Mouse (Mus musculus): Measurements from ENCODE around the gene Zfp382. TPM values are rescaled to one million over a fixed set of nuclear protein-coding genes. Genes with fewer than 3 reads are reported as not detected.
A peak's percentile ranks its signal among the peaks of the same experiment; 100 is the strongest.
"Not testable (repeated sequence)": the region's sequence is repeated elsewhere in the genome, so short reads cannot be mapped to it uniquely, and the experiment has no call there.

Zfp382 gene
- polyA plus RNA-seq, 1 experiment from 2014 or later: 13.5 TPM

GRCm38 (mm10) chr7:30093918-30094415, 27.8 kb upstream of the Zfp382 start:
- no peaks in the 10 kb centered on the region for H3K9me3 ChIP-seq (ENCODE audit: control insufficient read depth, low read length)
- H3K4me1 ChIP-seq (ENCODE audit: control insufficient read depth, insufficient read depth, low read length): peaks cover 16% of the 10 kb centered on the region
- peak overlapping the region; percentile 96 for H3K27ac ChIP-seq (ENCODE audit: low read depth, low read length)
- 74% methylated on average over 6 of the region's 6 CpGs for WGBS
- H3K27me3 ChIP-seq (ENCODE audit: control insufficient read depth, insufficient read depth, low read length): no peaks in the 10 kb centered on the region
- H3K4me3 ChIP-seq (ENCODE audit: low read depth, low read length): peak overlapping the region; percentile 59; the same call in 1 of the 2 replicates
- H3K9ac ChIP-seq (replicated peaks; ENCODE audit: low read depth, low read length): no peak overlapping the region
- H3K36me3 ChIP-seq (ENCODE audit: control insufficient read depth, insufficient read depth, low read length): no peaks in the 10 kb centered on the region
- ATAC-seq (ENCODE audit: low read depth): no peak
- H3K4me2 ChIP-seq (ENCODE audit: low read depth, low read length): peak overlapping the region; percentile 77; the same call in 1 of the 2 replicates

- Histone ChIP-seq H3K4me1 (ENCODE audit: control insufficient read depth, insufficient read depth, low read length) (peaks cover 10% of the 10 kb centered on the region; the same call in 1 of the 2 replicates), H3K27me3 (ENCODE audit: control insufficient read depth, insufficient read depth, low read length) (no peaks in the 10 kb centered on the region), H3K36me3 (ENCODE audit: control insufficient read depth, insufficient read depth, low read length) (peaks cover 6% of the 10 kb centered on the region; the same call in 1 of the 2 replicates), H3K9me3 (ENCODE audit: control insufficient read depth, low read length) (no peaks in the 10 kb centered on the region), H3K4me3 (ENCODE audit: low read depth, low read length) (peak within 1 kb of the TSS; percentile 59), H3K27ac (ENCODE audit: low read depth, low read length) (peak within 1 kb of the TSS; percentile 96), H3K9ac (replicated peaks; ENCODE audit: low read depth, low read length) (peak within 1 kb of the TSS; percentile 74), H3K4me2 (ENCODE audit: low read depth, low read length) (peak within 1 kb of the TSS; percentile 77)
- ATAC-seq (ENCODE audit: low read depth): peak; percentile 81
- WGBS: under 1% methylated on average over 26 of the region's 26 CpGs
Measured at GRCm38 (mm10) chr7:30094646-30095429, 26.9 kb upstream of the Zfp382 start, which contains the start of gene Zfp260. Gene Zfp260, plus strand, starts transcription at chr7:30094777.

- H3K36me3 ChIP-seq (ENCODE audit: control insufficient read depth, insufficient read depth, low read length): peaks cover 14% of the 10 kb centered on the region; the same call in 1 of the 2 replicates
- H3K4me1 ChIP-seq (ENCODE audit: control insufficient read depth, insufficient read depth, low read length): peaks cover 10% of the 10 kb centered on the region; the same call in 1 of the 2 replicates
- peak overlapping the region; percentile 59 for H3K4me3 ChIP-seq (ENCODE audit: low read depth, low read length)
- H3K27me3 ChIP-seq (ENCODE audit: control insufficient read depth, insufficient read depth, low read length): no peaks in the 10 kb centered on the region
- H3K4me2 ChIP-seq (ENCODE audit: low read depth, low read length): peak overlapping the region; percentile 77
- no peaks in the 10 kb centered on the region for H3K9me3 ChIP-seq (ENCODE audit: control insufficient read depth, low read length)
- H3K9ac ChIP-seq (replicated peaks; ENCODE audit: low read depth, low read length): peak overlapping the region; percentile 74; the same call in 1 of the 2 replicates
- ATAC-seq (ENCODE audit: low read depth): no peak
- H3K27ac ChIP-seq (ENCODE audit: low read depth, low read length): no peak overlapping the region
- WGBS: 2% methylated on average over 5 of the region's 5 CpGs
Measured at GRCm38 (mm10) chr7:30095551-30096125, 26.1 kb upstream of the Zfp382 start.

GRCm38 (mm10) chr7:30099297-30099696, 22.4 kb upstream of the Zfp382 start:
- Histone ChIP-seq H3K9me3 (ENCODE audit: control insufficient read depth, low read length) (no peaks in the 10 kb centered on the region; the same call in 1 of the 2 replicates), H3K27ac (ENCODE audit: low read depth, low read length) (no peak overlapping the region), H3K4me2 (ENCODE audit: low read depth, low read length) (no peak overlapping the region), H3K27me3 (ENCODE audit: control insufficient read depth, insufficient read depth, low read length) (no peaks in the 10 kb centered on the region), H3K4me3 (ENCODE audit: low read depth, low read length) (no peak overlapping the region), H3K4me1 (ENCODE audit: control insufficient read depth, insufficient read depth, low read length) (peaks cover 8% of the 10 kb centered on the region; the same call in 1 of the 2 replicates), H3K9ac (replicated peaks; ENCODE audit: low read depth, low read length) (no peak overlapping the region), H3K36me3 (ENCODE audit: control insufficient read depth, insufficient read depth, low read length) (peaks cover 37% of the 10 kb centered on the region)
- no peak for ATAC-seq (ENCODE audit: low read depth)
- WGBS: 95% methylated on average over 13 of the region's 13 CpGs

- Histone ChIP-seq H3K4me3 (ENCODE audit: low read depth, low read length) (no peak overlapping the region), H3K36me3 (ENCODE audit: control insufficient read depth, insufficient read depth, low read length) (no peaks in the 10 kb centered on the region), H3K4me2 (ENCODE audit: low read depth, low read length) (no peak overlapping the region), H3K27ac (ENCODE audit: low read depth, low read length) (no peak overlapping the region), H3K27me3 (ENCODE audit: control insufficient read depth, insufficient read depth, low read length) (no peaks in the 10 kb centered on the region), H3K9ac (replicated peaks; ENCODE audit: low read depth, low read length) (no peak overlapping the region), H3K4me1 (ENCODE audit: control insufficient read depth, insufficient read depth, low read length) (no peaks in the 10 kb centered on the region), H3K9me3 (ENCODE audit: control insufficient read depth, low read length) (no peaks in the 10 kb centered on the region)
- WGBS: 92% methylated on average over 5 of the region's 5 CpGs
- no peak for ATAC-seq (ENCODE audit: low read depth)
Measured at GRCm38 (mm10) chr7:30116076-30116475, 5.7 kb upstream of the Zfp382 start.

GRCm38 (mm10) chr7:30117935-30118334, 3.8 kb upstream of the Zfp382 start:
- not testable (repeated sequence) for H3K27ac ChIP-seq (ENCODE audit: low read depth, low read length); H3K9me3 ChIP-seq (ENCODE audit: control insufficient read depth, low read length); H3K36me3 ChIP-seq (ENCODE audit: control insufficient read depth, insufficient read depth, low read length); ATAC-seq (ENCODE audit: low read depth); H3K4me1 ChIP-seq (ENCODE audit: control insufficient read depth, insufficient read depth, low read length); H3K27me3 ChIP-seq (ENCODE audit: control insufficient read depth, insufficient read depth, low read length); H3K4me3 ChIP-seq (ENCODE audit: low read depth, low read length); H3K9ac ChIP-seq (replicated peaks; ENCODE audit: low read depth, low read length); H3K4me2 ChIP-seq (ENCODE audit: low read depth, low read length)
- WGBS: 93% methylated on average over 12 of the region's 12 CpGs

GRCm38 (mm10) chr7:30122188-30122530, 417 bp downstream of the Zfp382 start:
- Histone ChIP-seq H3K27me3 (ENCODE audit: control insufficient read depth, insufficient read depth, low read length) (no peaks in the 10 kb centered on the region), H3K9ac (replicated peaks; ENCODE audit: low read depth, low read length) (peak overlapping the region; percentile 62), H3K36me3 (ENCODE audit: control insufficient read depth, insufficient read depth, low read length) (0 out of 2 replicates have a peak, but pooled peaks cover 6% of the 10 kb centered on the region), H3K4me3 (ENCODE audit: low read depth, low read length) (peak overlapping the region; percentile 51), H3K9me3 (ENCODE audit: control insufficient read depth, low read length) (no peaks in the 10 kb centered on the region), H3K4me2 (ENCODE audit: low read depth, low read length) (peak overlapping the region; percentile 72), H3K4me1 (ENCODE audit: control insufficient read depth, insufficient read depth, low read length) (no peaks in the 10 kb centered on the region), H3K27ac (ENCODE audit: low read depth, low read length) (peak overlapping the region; percentile 70)
- no peak; the same call in 1 of the 2 replicates for ATAC-seq (ENCODE audit: low read depth)
- WGBS: 6% methylated on average over 15 of the region's 15 CpGs

- Histone ChIP-seq H3K36me3 (ENCODE audit: control insufficient read depth, insufficient read depth, low read length) (peaks cover 49% of the 10 kb centered on the region), H3K9me3 (ENCODE audit: control insufficient read depth, low read length) (no peaks in the 10 kb centered on the region), H3K9ac (replicated peaks; ENCODE audit: low read depth, low read length) (no peak overlapping the region), H3K4me2 (ENCODE audit: low read depth, low read length) (no peak overlapping the region), H3K27ac (ENCODE audit: low read depth, low read length) (no peak overlapping the region), H3K4me3 (ENCODE audit: low read depth, low read length) (no peak overlapping the region), H3K4me1 (ENCODE audit: control insufficient read depth, insufficient read depth, low read length) (no peaks in the 10 kb centered on the region), H3K27me3 (ENCODE audit: control insufficient read depth, insufficient read depth, low read length) (no peaks in the 10 kb centered on the region)
- no peak for ATAC-seq (ENCODE audit: low read depth)
- WGBS: 95% methylated on average over 8 of the region's 8 CpGs
Measured at GRCm38 (mm10) chr7:30129900-30130299, 8.2 kb downstream of the Zfp382 start.

GRCm38 (mm10) chr7:30132396-30132795, 10.7 kb downstream of the Zfp382 start:
- Histone ChIP-seq H3K4me3 (ENCODE audit: low read depth, low read length) (no peak overlapping the region), H3K4me1 (ENCODE audit: control insufficient read depth, insufficient read depth, low read length) (no peaks in the 10 kb centered on the region), H3K27ac (ENCODE audit: low read depth, low read length) (no peak overlapping the region), H3K9me3 (ENCODE audit: control insufficient read depth, low read length) (no peaks in the 10 kb centered on the region), H3K27me3 (ENCODE audit: control insufficient read depth, insufficient read depth, low read length) (no peaks in the 10 kb centered on the region), H3K9ac (replicated peaks; ENCODE audit: low read depth, low read length) (no peak overlapping the region), H3K4me2 (ENCODE audit: low read depth, low read length) (no peak overlapping the region), H3K36me3 (ENCODE audit: control insufficient read depth, insufficient read depth, low read length) (peaks cover 49% of the 10 kb centered on the region)
- WGBS: 90% methylated on average over 4 of the region's 4 CpGs
- ATAC-seq (ENCODE audit: low read depth): no peak
